Mouse (Mus musculus) neural tube, embryonic 13.5 days (tissue): ENCODE measurements at regions not wholly inside any gene's neighbourhood (a gene's known extent, or its start where the extent isn't known, plus 50 kb on each side); places are given as distances from the start of the nearest gene placed in this dataset.

ENCODE experiments used
- ATAC-seq: fragments of 200-750 bp; cut with Nextera tagmentation; 2 replicates; pipeline ENCODE4 v1.8.0; 2017; ENCODE audit warnings: low read depth, mild to moderate bottlenecking, moderate TSS enrichment, moderate library complexity
- H3K27ac ChIP-seq: fragments of 300-500 bp; sonication (generic); replicated peaks from 2 replicates; pipeline ENCODE4 v1.5.1; 2015; ENCODE audit warnings: moderate library complexity, mild to moderate bottlenecking, inconsistent platforms
- H3K27me3 ChIP-seq: fragments of 300-500 bp; sonication (generic); 2 replicates; pipeline ENCODE4 v1.6.1; 2015; ENCODE audit warnings: mild to moderate bottlenecking, inconsistent platforms
- H3K36me3 ChIP-seq: fragments of 300-500 bp; sonication (generic); 2 replicates; pipeline ENCODE4 v1.6.1; 2015; ENCODE audit warnings: mild to moderate bottlenecking, inconsistent platforms
- H3K4me1 ChIP-seq: fragments of 300-500 bp; sonication (generic); replicated peaks from 2 replicates; pipeline ENCODE4 v1.6.1; 2015; ENCODE audit warnings: inconsistent platforms
- H3K4me2 ChIP-seq: fragments of 300-500 bp; sonication (generic); 2 replicates; pipeline ENCODE4 v1.6.1; 2015; ENCODE audit warnings: inconsistent platforms, mild to moderate bottlenecking, moderate library complexity
- H3K4me3 ChIP-seq: fragments of 300-500 bp; sonication (generic); 2 replicates; pipeline ENCODE4 v1.5.1; 2015; ENCODE audit warnings: mild to moderate bottlenecking, inconsistent platforms
- H3K9ac ChIP-seq: fragments of 300-500 bp; sonication (generic); 2 replicates; pipeline ENCODE4 v1.6.1; 2015; ENCODE audit warnings: moderate library complexity, mild to moderate bottlenecking, inconsistent platforms
- H3K9me3 ChIP-seq: fragments of 300-500 bp; sonication (generic); 2 replicates; pipeline ENCODE4 v1.6.1; 2016; ENCODE audit warnings: inconsistent platforms
- WGBS: fragments of 180-500 bp; shearing (Covaris S2); methylation state at CpG from one replicate; pipeline ENCODE4 v1.1.7; 2015; 5-methylcytosine and 5-hydroxymethylcytosine counted together

DNA sequence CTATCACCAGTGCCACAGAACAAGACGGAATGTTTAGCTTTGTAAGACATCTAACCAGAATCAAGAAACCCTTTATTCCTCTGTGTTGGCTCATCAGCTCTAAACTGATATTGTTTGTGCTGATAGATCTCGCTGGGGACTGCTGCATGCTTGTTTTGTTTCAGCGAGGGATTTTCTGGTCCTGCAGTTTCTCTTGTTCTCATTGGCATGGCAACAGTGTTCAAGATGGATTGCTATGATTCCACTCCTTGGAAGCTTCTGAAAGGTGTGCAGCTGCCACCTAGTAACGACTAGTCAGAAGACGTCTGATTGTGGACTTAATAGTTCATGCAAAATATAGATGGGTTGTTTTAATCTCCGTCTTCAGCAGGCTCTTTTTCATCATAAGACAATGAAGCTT lies 591.2 kb downstream of the Sorcs1 start:
- H3K27ac ChIP-seq = no peak overlapping the region

GRCm38 (mm10) chr19:50077427-50078040 lies 600.9 kb downstream of the Sorcs1 start:
- no peak overlapping the region for H3K9ac ChIP-seq
- no peaks in the 10 kb centered on the region for H3K27me3 ChIP-seq
- H3K4me1 ChIP-seq = peaks cover 5% of the 10 kb centered on the region
- 76% methylated on average over 6 of the region's 6 CpGs for WGBS
- H3K9me3 ChIP-seq = no peaks in the 10 kb centered on the region
- H3K4me2 ChIP-seq = no peak overlapping the region
- no peak overlapping the region for H3K27ac ChIP-seq
- no peaks in the 10 kb centered on the region for H3K36me3 ChIP-seq
- no peak for ATAC-seq
- H3K4me3 ChIP-seq = no peak overlapping the region

More for the DNA sequence above, 591.2 kb downstream of the Sorcs1 start:
- Histone ChIP-seq H3K4me1 (peaks cover 6% of the 10 kb centered on the region), H3K4me3 (no peak overlapping the region), H3K27me3 (no peaks in the 10 kb centered on the region), H3K4me2 (no peak overlapping the region), H3K36me3 (no peaks in the 10 kb centered on the region), H3K9ac (0 out of 2 replicates have a peak overlapping the region, but pooled peaks have one; percentile 6), H3K9me3 (no peaks in the 10 kb centered on the region)
- ATAC-seq = no peak
- 22% methylated on average over 6 of the region's 6 CpGs for WGBS

DNA sequence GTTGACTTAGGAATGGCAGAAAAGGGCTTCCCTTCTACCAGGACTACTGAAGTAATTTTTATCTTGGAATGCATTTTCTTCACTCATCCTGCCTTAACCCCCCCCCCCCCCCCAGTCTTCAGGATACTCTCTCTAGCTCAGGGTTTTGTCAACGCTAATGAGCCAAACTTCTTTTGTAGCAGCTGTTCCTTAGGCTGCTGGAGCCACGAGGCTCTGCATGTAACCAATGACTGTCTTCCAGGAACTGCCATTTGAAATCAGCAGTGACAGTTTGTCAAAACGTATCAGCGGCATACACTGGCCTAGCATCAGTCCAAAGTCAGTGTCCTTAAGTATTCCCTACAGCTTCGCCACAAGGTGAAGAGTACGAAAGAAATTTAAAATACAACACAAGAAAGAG lies 618.0 kb downstream of the Sorcs1 start:
- no peaks in the 10 kb centered on the region for H3K4me1 ChIP-seq
- H3K9me3 ChIP-seq = no peaks in the 10 kb centered on the region
- H3K27ac ChIP-seq = no peak overlapping the region
- H3K4me2 ChIP-seq = no peak overlapping the region
- 77% methylated on average over 6 of the region's 6 CpGs for WGBS
- H3K36me3 ChIP-seq = no peaks in the 10 kb centered on the region
- no peak for ATAC-seq
- H3K4me3 ChIP-seq = no peak overlapping the region
- no peaks in the 10 kb centered on the region for H3K27me3 ChIP-seq
- H3K9ac ChIP-seq = no peak overlapping the region

DNA sequence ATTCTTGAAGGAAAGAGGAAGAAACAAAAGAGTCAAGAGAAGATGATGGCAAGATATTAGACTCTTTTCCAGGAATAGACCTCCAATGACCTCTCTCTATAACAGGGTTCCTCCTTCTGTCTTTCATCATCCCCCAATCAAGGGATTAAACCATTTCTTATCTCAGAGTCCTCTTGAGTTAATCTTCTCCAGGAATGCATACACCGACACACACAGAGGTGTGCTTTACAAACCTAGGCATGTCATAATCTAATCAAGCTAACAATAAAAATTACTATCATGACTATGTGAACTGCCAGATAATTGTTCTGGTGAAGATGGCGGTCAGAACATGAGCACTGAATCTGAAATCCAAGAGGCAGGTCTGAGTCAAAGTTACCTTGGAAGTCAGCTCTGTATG lies 625.5 kb downstream of the Sorcs1 start:
- Histone ChIP-seq H3K4me1 (no peaks in the 10 kb centered on the region), H3K9ac (no peak overlapping the region), H3K27me3 (no peaks in the 10 kb centered on the region), H3K4me3 (no peak overlapping the region), H3K27ac (no peak overlapping the region), H3K4me2 (no peak overlapping the region), H3K36me3 (no peaks in the 10 kb centered on the region), H3K9me3 (no peaks in the 10 kb centered on the region)
- no peak for ATAC-seq
- WGBS = 90% methylated on average over 2 of the region's 2 CpGs

DNA sequence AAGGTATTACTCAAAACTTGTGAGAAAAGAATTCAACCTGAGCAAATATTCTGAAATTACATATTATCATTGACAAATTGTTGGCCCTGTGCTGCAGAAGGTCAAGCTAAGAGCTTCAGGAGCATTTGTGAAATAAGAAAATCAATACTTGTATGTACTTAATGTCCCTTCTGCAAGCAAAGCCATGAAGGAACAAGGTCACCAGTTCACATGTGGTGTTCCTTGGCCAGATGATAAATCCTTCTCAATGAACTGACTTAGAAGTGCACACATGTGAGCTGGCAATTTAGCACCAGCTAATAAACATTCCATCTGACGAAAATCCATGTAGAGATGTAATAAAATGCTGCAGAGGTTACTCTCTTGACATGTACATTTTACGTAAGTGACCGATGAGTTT lies 632.7 kb downstream of the Sorcs1 start:
- Histone ChIP-seq H3K4me1 (no peaks in the 10 kb centered on the region), H3K4me2 (no peak overlapping the region), H3K4me3 (no peak overlapping the region), H3K27ac (no peak overlapping the region), H3K9me3 (no peaks in the 10 kb centered on the region), H3K36me3 (no peaks in the 10 kb centered on the region), H3K27me3 (no peaks in the 10 kb centered on the region), H3K9ac (no peak overlapping the region)
- ATAC-seq = no peak
- 76% methylated on average over 3 of the region's 3 CpGs for WGBS

- H3K9ac ChIP-seq = no peak overlapping the region
- WGBS = 66% methylated on average over 2 of the region's 2 CpGs
- no peak overlapping the region for H3K4me2 ChIP-seq
- no peaks in the 10 kb centered on the region for H3K9me3 ChIP-seq
- ATAC-seq = no peak
- no peaks in the 10 kb centered on the region for H3K4me1 ChIP-seq
- no peak overlapping the region for H3K27ac ChIP-seq
- H3K27me3 ChIP-seq = no peaks in the 10 kb centered on the region
- no peak overlapping the region for H3K4me3 ChIP-seq
- H3K36me3 ChIP-seq = no peaks in the 10 kb centered on the region
Measured at GRCm38 (mm10) chr19:50013659-50014058, 664.8 kb downstream of the Sorcs1 start.

GRCm38 (mm10) chr19:50005248-50005647 lies 673.2 kb downstream of the Sorcs1 start:
- no peak overlapping the region for H3K4me3 ChIP-seq
- H3K9ac ChIP-seq = no peak overlapping the region
- H3K9me3 ChIP-seq = no peaks in the 10 kb centered on the region
- WGBS = 38% methylated on average over 7 of the region's 7 CpGs
- H3K27me3 ChIP-seq = no peaks in the 10 kb centered on the region
- H3K36me3 ChIP-seq = no peaks in the 10 kb centered on the region
- no peaks in the 10 kb centered on the region for H3K4me1 ChIP-seq
- no peak for ATAC-seq
- H3K4me2 ChIP-seq = peak overlapping the region; percentile 27; the same call in 1 of the 2 replicates
- H3K27ac ChIP-seq = 0 out of 2 replicates have a peak overlapping the region, but pooled peaks have one; percentile 15

DNA sequence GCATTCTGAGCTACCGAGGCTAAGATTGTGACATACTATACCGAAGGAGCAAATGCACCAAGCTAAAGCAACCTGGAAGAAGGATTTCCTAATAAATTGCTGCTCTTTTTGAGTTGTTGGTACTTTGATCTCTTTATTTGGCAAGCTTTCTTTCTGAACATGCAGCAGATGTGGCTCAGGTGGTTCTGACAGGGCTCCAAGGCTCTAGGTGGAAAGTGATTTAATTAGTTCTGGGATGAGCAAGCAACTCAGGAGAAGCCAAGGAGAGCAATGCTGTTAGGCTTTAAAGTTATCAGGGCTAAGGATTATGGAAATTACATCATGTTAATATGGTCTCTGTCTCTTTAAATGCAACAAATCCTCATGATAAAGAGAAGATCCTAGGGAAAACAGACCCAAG lies 692.6 kb downstream of the Sorcs1 start:
- H3K4me3 ChIP-seq = no peak overlapping the region
- 90% methylated on average over 2 of the region's 2 CpGs for WGBS
- no peaks in the 10 kb centered on the region for H3K9me3 ChIP-seq
- H3K4me2 ChIP-seq = no peak overlapping the region
- no peak overlapping the region for H3K9ac ChIP-seq
- no peaks in the 10 kb centered on the region for H3K4me1 ChIP-seq
- no peaks in the 10 kb centered on the region for H3K27me3 ChIP-seq
- no peak overlapping the region for H3K27ac ChIP-seq
- no peaks in the 10 kb centered on the region for H3K36me3 ChIP-seq
- ATAC-seq = no peak

- Histone ChIP-seq H3K36me3 (no peaks in the 10 kb centered on the region), H3K4me1 (no peaks in the 10 kb centered on the region), H3K27me3 (no peaks in the 10 kb centered on the region), H3K9ac (no peak overlapping the region), H3K27ac (no peak overlapping the region), H3K9me3 (no peaks in the 10 kb centered on the region), H3K4me3 (no peak overlapping the region), H3K4me2 (no peak overlapping the region)
- 87% methylated on average over 6 of the region's 6 CpGs for WGBS
- ATAC-seq = no peak
Measured at GRCm38 (mm10) chr19:49966284-49966841, 712.1 kb downstream of the Sorcs1 start.

GRCm38 (mm10) chr19:49964679-49965078 lies 713.8 kb downstream of the Sorcs1 start:
- Histone ChIP-seq H3K27me3 (no peaks in the 10 kb centered on the region), H3K27ac (no peak overlapping the region), H3K36me3 (no peaks in the 10 kb centered on the region), H3K4me2 (no peak overlapping the region), H3K4me3 (no peak overlapping the region), H3K9ac (no peak overlapping the region), H3K4me1 (no peaks in the 10 kb centered on the region), H3K9me3 (no peaks in the 10 kb centered on the region)
- 64% methylated on average over 5 of the region's 5 CpGs for WGBS
- ATAC-seq = no peak

GRCm38 (mm10) chr19:49958517-49958916 lies 719.9 kb downstream of the Sorcs1 start:
- Histone ChIP-seq H3K4me2 (no peak overlapping the region), H3K27me3 (no peaks in the 10 kb centered on the region), H3K36me3 (no peaks in the 10 kb centered on the region), H3K27ac (no peak overlapping the region), H3K9ac (no peak overlapping the region), H3K4me3 (no peak overlapping the region), H3K9me3 (no peaks in the 10 kb centered on the region), H3K4me1 (no peaks in the 10 kb centered on the region)
- WGBS = 67% methylated on average over 5 of the region's 5 CpGs
- no peak for ATAC-seq

GRCm38 (mm10) chr19:49931202-49931601 lies 747.2 kb downstream of the Sorcs1 start:
- Histone ChIP-seq H3K4me3 (no peak overlapping the region), H3K4me2 (no peak overlapping the region), H3K9ac (no peak overlapping the region), H3K27me3 (no peaks in the 10 kb centered on the region), H3K36me3 (no peaks in the 10 kb centered on the region), H3K27ac (no peak overlapping the region), H3K9me3 (no peaks in the 10 kb centered on the region), H3K4me1 (no peaks in the 10 kb centered on the region)
- WGBS = 56% methylated on average over 3 of the region's 3 CpGs
- ATAC-seq = no peak

DNA sequence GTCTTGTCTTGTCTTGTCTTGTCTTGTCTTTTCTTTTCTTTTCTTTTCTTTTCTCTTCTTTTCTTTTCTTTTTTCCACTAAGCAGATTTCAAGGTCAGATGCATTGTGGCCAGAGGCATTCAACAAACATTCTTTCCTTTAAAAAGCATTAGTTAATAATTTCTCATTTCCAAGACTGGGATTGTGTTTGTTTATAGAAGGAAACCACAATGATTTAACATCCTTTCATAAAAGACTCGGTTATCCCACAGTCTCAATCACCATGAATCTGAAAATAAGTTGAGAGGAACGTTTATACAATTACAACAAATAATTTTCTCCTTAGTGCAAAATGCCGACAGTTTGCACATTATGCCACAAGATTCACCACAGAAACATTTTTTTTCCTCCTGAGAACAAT lies 766.7 kb downstream of the Sorcs1 start:
- ATAC-seq = no peak
- no peaks in the 10 kb centered on the region for H3K9me3 ChIP-seq
- H3K36me3 ChIP-seq = no peaks in the 10 kb centered on the region
- H3K27me3 ChIP-seq = no peaks in the 10 kb centered on the region
- H3K9ac ChIP-seq = no peak overlapping the region
- H3K4me1 ChIP-seq = no peaks in the 10 kb centered on the region
- no peak overlapping the region for H3K4me2 ChIP-seq
- no peak overlapping the region for H3K27ac ChIP-seq
- no peak overlapping the region for H3K4me3 ChIP-seq
- 71% methylated on average over 3 of the region's 3 CpGs for WGBS
